Mouse (Mus musculus): ENCODE data around the gene Gm14419. TPM values are rescaled to one million over a fixed set of nuclear protein-coding genes. Genes with fewer than 3 reads are reported as not detected.
"Not testable (repeated sequence)": the region's sequence is repeated elsewhere in the genome, so short reads cannot be mapped to it uniquely, and the experiment has no call there.

The Gm14419 gene
- polyA plus RNA-seq (2015; fragmentation: Nextera tagmentation; extraction: Ambion mirVana): 5.8 and 7.6 TPM in 2 replicates

GRCm38 (mm10) chr2:177000656-177001055, at the start of gene Gm14419:
TSS of gene Gm14419 (plus strand) at chr2:177000956.
- H3K4me3 ChIP-seq; H3K9me3 ChIP-seq; H3K27me3 ChIP-seq; ATAC-seq (ENCODE audit: low FRiP score, low read depth); H3K4me2 ChIP-seq; H3K4me1 ChIP-seq (replicated peaks); H3K27ac ChIP-seq (replicated peaks); H3K9ac ChIP-seq; H3K36me3 ChIP-seq: not testable (repeated sequence)
- WGBS: no CpG with 5 or more reads among the region's 6 CpGs

Other genes starting within 250 kb of the Gm14419 start
- gene Gm14295, start 202.3 kb upstream of the Gm14419 start, polyA plus RNA-seq (2015; fragmentation: Nextera tagmentation; extraction: Ambion mirVana): 8.2 and 9.0 TPM in 2 replicates
- gene Gm14408, start 169.8 kb upstream of the Gm14419 start, polyA plus RNA-seq (2015; fragmentation: Nextera tagmentation; extraction: Ambion mirVana): not detected in 2 replicates
- 11.6 and 13.0 TPM in 2 replicates for gene Gm14296, start 73.1 kb upstream of the Gm14419 start, polyA plus RNA-seq (2015; fragmentation: Nextera tagmentation; extraction: Ambion mirVana)
- not detected in 2 replicates for gene Gm14401, start 73.4 kb downstream of the Gm14419 start, polyA plus RNA-seq (2015; fragmentation: Nextera tagmentation; extraction: Ambion mirVana)
- 32.9 and 36.4 TPM in 2 replicates for gene Gm14410, start 205.5 kb downstream of the Gm14419 start, polyA plus RNA-seq (2015; fragmentation: Nextera tagmentation; extraction: Ambion mirVana)

All from hindbrain, embryonic 15.5 days (tissue).